Mouse (Mus musculus): ENCODE data around the gene Babam2. TPM values are rescaled to one million over a fixed set of nuclear protein-coding genes. Genes with fewer than 3 reads are reported as not detected.

Gene Babam2
- polyA plus RNA-seq, 1 experiment from 2014 or later, result 37.3 TPM

DNA sequence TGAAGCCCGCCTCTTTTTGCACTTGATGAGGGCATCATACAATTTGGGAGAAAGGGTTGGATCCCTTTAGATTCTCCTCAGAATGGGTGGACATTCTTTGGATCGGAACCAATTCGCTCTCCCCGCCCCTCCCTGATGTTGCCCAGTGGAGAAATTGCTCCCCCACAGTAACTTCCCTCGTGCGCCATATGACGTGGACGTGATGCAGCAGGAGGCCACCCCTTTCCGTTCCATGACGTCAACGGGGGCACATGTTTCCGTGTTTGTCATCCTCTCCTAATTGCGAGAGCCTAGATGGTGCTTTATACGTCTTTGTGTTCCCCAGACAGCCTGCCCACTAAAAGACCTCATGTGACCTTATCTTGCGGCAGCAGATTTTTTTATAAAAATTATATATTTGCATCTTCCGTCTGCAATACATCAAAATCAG, 828 bp downstream of the Babam2 start:
- H3K4me2 ChIP-seq (ENCODE audit: low read length), result peak overlapping the region; percentile 79
- H3K9ac ChIP-seq (ENCODE audit: low read length), result peak overlapping the region; percentile 91
- ATAC-seq (ENCODE audit: insufficient number of reproducible peaks, insufficient read depth, low FRiP score, low read depth), result peak; percentile 74
- peaks cover 17% of the 10 kb centered on the region for H3K36me3 ChIP-seq (ENCODE audit: control insufficient read depth, insufficient read depth, low read length)
- no peaks in the 10 kb centered on the region for H3K27me3 ChIP-seq (ENCODE audit: control insufficient read depth, insufficient read depth, low read length)
- H3K9me3 ChIP-seq (ENCODE audit: control insufficient read depth, low read length), result no peaks in the 10 kb centered on the region
- H3K4me3 ChIP-seq (ENCODE audit: control insufficient read depth in 1 of 2, insufficient read depth in 1 of 2, low read depth in 1 of 2, low read length in 2 of 2), result peak overlapping the region; percentile 84 to 89
- 5% methylated on average over 16 of the region's 16 CpGs for WGBS
- H3K4me1 ChIP-seq (ENCODE audit: control insufficient read depth in 2 of 2, insufficient read depth in 2 of 2, low read length in 2 of 2), result peaks cover 2 to 6% of the 10 kb centered on the region in 2 experiments; a peak in 3 of 4 replicates
- peak overlapping the region; percentile 92 to 94 for H3K27ac ChIP-seq (replicated peaks in 1 of 2; ENCODE audit: control insufficient read depth in 1 of 2, insufficient read depth in 1 of 2, low read depth in 2 of 2, low read length in 2 of 2)

DNA sequence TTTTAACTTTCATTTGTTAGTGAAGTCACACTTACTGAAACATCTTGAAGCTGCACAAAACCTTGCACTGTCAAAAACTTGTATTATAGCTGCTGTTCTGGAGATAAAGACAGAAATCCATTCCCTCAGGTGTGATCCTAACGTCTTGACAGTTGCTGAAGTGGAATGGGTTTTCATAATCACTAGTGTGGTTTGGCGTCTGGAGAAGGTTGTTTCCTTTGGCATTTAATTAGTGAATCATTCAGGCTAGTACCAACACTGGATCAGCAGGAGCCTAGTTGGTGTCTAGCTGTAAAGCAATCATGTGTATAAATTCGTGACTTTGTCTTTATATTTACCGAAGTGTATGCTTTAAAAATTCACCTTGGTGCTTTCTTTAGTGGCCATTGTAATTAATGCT, 1.4 kb downstream of the Babam2 start:
- Histone ChIP-seq H3K27me3 (ENCODE audit: control insufficient read depth, insufficient read depth, low read length) (no peaks in the 10 kb centered on the region), H3K36me3 (ENCODE audit: control insufficient read depth, insufficient read depth, low read length) (peaks cover 22% of the 10 kb centered on the region), H3K9me3 (ENCODE audit: control insufficient read depth, low read length) (no peaks in the 10 kb centered on the region), H3K4me1 (ENCODE audit: control insufficient read depth in 2 of 2, insufficient read depth in 2 of 2, low read length in 2 of 2) (peaks cover 2 to 6% of the 10 kb centered on the region in 2 experiments; a peak in 3 of 4 replicates), H3K4me2 (ENCODE audit: low read length) (peak overlapping the region; percentile 79), H3K4me3 (ENCODE audit: control insufficient read depth in 1 of 2, insufficient read depth in 1 of 2, low read depth in 1 of 2, low read length in 2 of 2) (no peak overlapping the region), H3K9ac (ENCODE audit: low read length) (no peak overlapping the region), H3K27ac (replicated peaks in 1 of 2; ENCODE audit: control insufficient read depth in 1 of 2, insufficient read depth in 1 of 2, low read depth in 2 of 2, low read length in 2 of 2) (0 out of 4 replicates have a peak overlapping the region, but pooled peaks of 1 of the 2 experiments have one; percentile 41)
- ATAC-seq (ENCODE audit: insufficient number of reproducible peaks, insufficient read depth, low FRiP score, low read depth), result no peak
- WGBS, result 54% methylated on average over 4 of the region's 4 CpGs

DNA sequence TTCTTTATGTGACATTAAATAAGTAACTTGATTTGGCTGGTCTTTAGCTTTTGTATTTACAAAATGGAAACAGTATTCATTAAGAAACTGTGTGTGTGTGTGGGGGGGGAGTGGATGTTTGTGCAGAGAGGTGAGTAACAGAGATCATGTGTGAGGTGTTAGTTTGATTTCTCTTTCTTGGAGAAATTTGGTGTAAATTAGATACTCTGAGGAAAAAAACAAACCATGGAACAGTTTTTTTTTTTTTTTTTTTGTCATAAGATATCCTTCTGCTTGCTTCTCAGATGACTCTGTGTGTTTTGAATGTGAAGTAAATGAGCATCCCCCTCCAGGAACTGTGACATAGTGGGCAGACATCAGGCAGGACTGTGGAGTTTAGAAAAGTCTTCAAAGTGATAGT, 1.9 kb downstream of the Babam2 start:
- Histone ChIP-seq H3K4me3 (ENCODE audit: control insufficient read depth in 1 of 2, insufficient read depth in 1 of 2, low read depth in 1 of 2, low read length in 2 of 2) (no peak overlapping the region), H3K36me3 (ENCODE audit: control insufficient read depth, insufficient read depth, low read length) (peaks cover 26% of the 10 kb centered on the region), H3K4me1 (ENCODE audit: control insufficient read depth in 2 of 2, insufficient read depth in 2 of 2, low read length in 2 of 2) (peaks cover 2 to 6% of the 10 kb centered on the region in 2 experiments; a peak in 3 of 4 replicates), H3K27me3 (ENCODE audit: control insufficient read depth, insufficient read depth, low read length) (no peaks in the 10 kb centered on the region), H3K4me2 (ENCODE audit: low read length) (0 out of 2 replicates have a peak overlapping the region, but pooled peaks have one; percentile 79), H3K27ac (replicated peaks in 1 of 2; ENCODE audit: control insufficient read depth in 1 of 2, insufficient read depth in 1 of 2, low read depth in 2 of 2, low read length in 2 of 2) (no peak overlapping the region), H3K9ac (ENCODE audit: low read length) (no peak overlapping the region), H3K9me3 (ENCODE audit: control insufficient read depth, low read length) (no peaks in the 10 kb centered on the region)
- ATAC-seq (ENCODE audit: insufficient number of reproducible peaks, insufficient read depth, low FRiP score, low read depth), result no peak

DNA sequence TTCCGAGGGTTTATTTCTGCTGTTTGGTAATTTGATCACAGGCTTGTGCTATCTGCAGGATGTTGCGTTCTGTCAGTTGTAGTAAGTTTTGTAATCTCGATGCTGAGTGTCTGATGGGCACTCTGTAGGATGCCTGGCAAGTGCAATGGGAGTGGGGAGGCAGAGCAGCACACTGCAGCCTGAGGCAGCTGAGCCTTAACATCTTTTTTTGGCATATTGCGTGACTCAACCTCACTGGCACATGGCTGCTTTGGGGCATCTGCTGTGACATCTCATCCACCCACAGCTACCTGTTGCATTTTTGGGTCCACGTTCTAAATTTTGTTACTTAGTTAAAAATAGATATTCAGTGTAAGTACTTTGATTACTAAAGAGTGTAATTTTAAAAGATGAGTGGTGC, 7.5 kb downstream of the Babam2 start:
- 77% methylated on average over 5 of the region's 5 CpGs for WGBS
- no peak overlapping the region for H3K27ac ChIP-seq (replicated peaks in 1 of 2; ENCODE audit: control insufficient read depth in 1 of 2, insufficient read depth in 1 of 2, low read depth in 2 of 2, low read length in 2 of 2)
- H3K9me3 ChIP-seq (ENCODE audit: control insufficient read depth, low read length), result no peaks in the 10 kb centered on the region
- no peak overlapping the region for H3K9ac ChIP-seq (ENCODE audit: low read length)
- H3K27me3 ChIP-seq (ENCODE audit: control insufficient read depth, insufficient read depth, low read length), result no peaks in the 10 kb centered on the region
- no peaks in the 10 kb centered on the region for H3K4me1 ChIP-seq (ENCODE audit: control insufficient read depth in 2 of 2, insufficient read depth in 2 of 2, low read length in 2 of 2)
- ATAC-seq (ENCODE audit: insufficient number of reproducible peaks, insufficient read depth, low FRiP score, low read depth), result no peak
- no peak overlapping the region for H3K4me3 ChIP-seq (ENCODE audit: control insufficient read depth in 1 of 2, insufficient read depth in 1 of 2, low read depth in 1 of 2, low read length in 2 of 2)
- H3K4me2 ChIP-seq (ENCODE audit: low read length), result no peak overlapping the region
- H3K36me3 ChIP-seq (ENCODE audit: control insufficient read depth, insufficient read depth, low read length), result peaks cover 34% of the 10 kb centered on the region

DNA sequence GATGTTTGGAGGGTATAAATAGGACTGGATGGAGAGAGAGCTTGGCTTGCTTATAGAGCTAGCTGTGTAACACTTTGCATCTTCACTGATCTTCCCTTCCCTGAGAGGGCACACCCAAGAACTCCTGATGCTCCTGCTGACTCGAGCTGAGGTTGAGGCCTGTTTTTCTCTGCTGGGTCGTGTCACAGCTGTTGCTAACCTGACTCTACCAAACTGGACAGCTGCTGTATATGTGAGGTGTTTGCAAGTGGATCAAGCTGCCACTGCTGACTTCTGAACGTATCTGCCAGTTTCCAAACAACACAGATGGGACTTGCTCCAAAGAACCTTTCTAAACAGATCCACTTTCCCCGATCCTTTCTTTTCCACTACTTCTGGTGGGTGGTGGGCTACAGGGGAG, 9.3 kb downstream of the Babam2 start:
- Histone ChIP-seq H3K4me3 (ENCODE audit: control insufficient read depth in 1 of 2, insufficient read depth in 1 of 2, low read depth in 1 of 2, low read length in 2 of 2) (no peak overlapping the region), H3K36me3 (ENCODE audit: control insufficient read depth, insufficient read depth, low read length) (peaks cover 30% of the 10 kb centered on the region), H3K4me1 (ENCODE audit: control insufficient read depth in 2 of 2, insufficient read depth in 2 of 2, low read length in 2 of 2) (no peaks in the 10 kb centered on the region), H3K9me3 (ENCODE audit: control insufficient read depth, low read length) (no peaks in the 10 kb centered on the region), H3K9ac (ENCODE audit: low read length) (no peak overlapping the region), H3K27me3 (ENCODE audit: control insufficient read depth, insufficient read depth, low read length) (no peaks in the 10 kb centered on the region), H3K27ac (replicated peaks in 1 of 2; ENCODE audit: control insufficient read depth in 1 of 2, insufficient read depth in 1 of 2, low read depth in 2 of 2, low read length in 2 of 2) (no peak overlapping the region), H3K4me2 (ENCODE audit: low read length) (no peak overlapping the region)
- no peak for ATAC-seq (ENCODE audit: insufficient number of reproducible peaks, insufficient read depth, low FRiP score, low read depth)
- WGBS, result 79% methylated on average over 4 of the region's 4 CpGs

DNA sequence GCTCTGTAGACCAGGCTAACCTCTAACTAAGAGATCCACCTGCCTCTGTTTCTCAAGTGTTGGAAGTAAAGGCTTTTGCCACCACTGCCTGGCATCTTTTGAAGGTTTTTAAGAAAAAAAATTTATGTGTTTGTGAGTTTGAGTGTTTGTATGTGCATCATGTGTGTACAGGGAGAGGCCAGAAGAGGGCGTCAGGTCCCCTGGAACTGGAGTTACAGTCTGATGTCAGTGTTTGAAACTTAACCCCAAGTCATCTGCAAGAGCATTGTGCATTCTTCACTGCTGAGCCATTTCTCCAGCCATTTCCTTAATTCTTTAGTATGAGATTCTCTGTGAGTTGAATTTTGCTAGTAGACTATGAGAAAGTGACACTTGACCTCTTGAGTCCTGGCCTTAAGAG, 11.9 kb downstream of the Babam2 start:
- Histone ChIP-seq H3K9ac (ENCODE audit: low read length) (no peak overlapping the region), H3K27me3 (ENCODE audit: control insufficient read depth, insufficient read depth, low read length) (no peaks in the 10 kb centered on the region), H3K4me1 (ENCODE audit: control insufficient read depth in 2 of 2, insufficient read depth in 2 of 2, low read length in 2 of 2) (peaks cover 5 to 12% of the 10 kb centered on the region in 2 experiments; a peak in 3 of 4 replicates), H3K9me3 (ENCODE audit: control insufficient read depth, low read length) (no peaks in the 10 kb centered on the region), H3K27ac (replicated peaks in 1 of 2; ENCODE audit: control insufficient read depth in 1 of 2, insufficient read depth in 1 of 2, low read depth in 2 of 2, low read length in 2 of 2) (no peak overlapping the region), H3K36me3 (ENCODE audit: control insufficient read depth, insufficient read depth, low read length) (peaks cover 7% of the 10 kb centered on the region; the same call in 1 of the 2 replicates), H3K4me2 (ENCODE audit: low read length) (no peak overlapping the region), H3K4me3 (ENCODE audit: control insufficient read depth in 1 of 2, insufficient read depth in 1 of 2, low read depth in 1 of 2, low read length in 2 of 2) (no peak overlapping the region)
- ATAC-seq (ENCODE audit: insufficient number of reproducible peaks, insufficient read depth, low FRiP score, low read depth), result no peak
- WGBS, result 82% methylated on average over 1 of the region's 1 CpGs

DNA sequence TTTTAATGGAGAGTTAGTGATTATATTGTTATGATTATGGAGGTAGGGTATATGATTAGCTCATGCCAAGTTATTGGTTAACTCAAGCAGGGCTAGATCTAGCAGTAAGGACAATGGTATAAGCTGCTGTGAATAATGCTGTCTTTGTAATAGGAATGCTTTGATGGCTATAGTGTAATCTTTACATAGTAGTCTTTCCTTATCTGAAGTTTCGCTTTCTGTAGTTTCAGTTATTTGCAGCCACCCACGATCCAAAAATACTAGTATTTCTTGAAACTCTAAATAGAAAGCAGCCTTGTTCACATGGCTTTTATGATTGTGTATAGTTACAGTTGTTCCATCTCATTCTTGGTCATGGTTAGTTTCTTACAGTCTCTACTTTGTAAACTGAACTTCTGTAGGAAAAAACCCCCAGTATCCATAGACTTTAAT, 15.8 kb downstream of the Babam2 start:
- Histone ChIP-seq H3K27me3 (ENCODE audit: control insufficient read depth, insufficient read depth, low read length) (no peaks in the 10 kb centered on the region), H3K27ac (replicated peaks in 1 of 2; ENCODE audit: control insufficient read depth in 1 of 2, insufficient read depth in 1 of 2, low read depth in 2 of 2, low read length in 2 of 2) (no peak overlapping the region), H3K9me3 (ENCODE audit: control insufficient read depth, low read length) (no peaks in the 10 kb centered on the region), H3K36me3 (ENCODE audit: control insufficient read depth, insufficient read depth, low read length) (no peaks in the 10 kb centered on the region), H3K9ac (ENCODE audit: low read length) (no peak overlapping the region), H3K4me2 (ENCODE audit: low read length) (no peak overlapping the region), H3K4me3 (ENCODE audit: control insufficient read depth in 1 of 2, insufficient read depth in 1 of 2, low read depth in 1 of 2, low read length in 2 of 2) (no peak overlapping the region), H3K4me1 (ENCODE audit: control insufficient read depth in 2 of 2, insufficient read depth in 2 of 2, low read length in 2 of 2) (peaks cover 5 to 17% of the 10 kb centered on the region in 2 experiments; a peak in 3 of 4 replicates)
- ATAC-seq (ENCODE audit: insufficient number of reproducible peaks, insufficient read depth, low FRiP score, low read depth), result no peak
- WGBS, result 75% methylated on average over 2 of the region's 2 CpGs

DNA sequence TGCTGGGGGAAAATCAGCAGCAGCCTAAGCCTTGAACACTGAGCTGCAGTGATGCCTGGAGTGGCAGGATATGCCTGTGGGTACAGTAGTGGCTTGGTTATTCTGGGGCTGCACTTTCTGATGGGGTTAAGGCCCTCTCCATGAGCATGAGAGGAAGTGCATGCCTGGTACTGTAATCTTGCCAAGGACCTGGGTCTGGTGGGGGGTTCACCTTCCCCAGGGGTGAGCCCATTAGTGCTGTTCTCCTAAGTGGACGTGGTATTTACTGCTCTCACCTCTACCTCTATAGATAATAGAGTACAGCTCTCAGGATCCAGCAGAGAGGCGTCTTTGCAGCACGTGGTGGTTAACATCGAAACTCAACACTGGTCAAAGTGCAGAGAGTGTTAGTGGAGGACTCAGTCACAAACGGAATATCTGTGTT, 16.4 kb downstream of the Babam2 start:
- Histone ChIP-seq H3K4me3 (ENCODE audit: control insufficient read depth in 1 of 2, insufficient read depth in 1 of 2, low read depth in 1 of 2, low read length in 2 of 2) (no peak overlapping the region), H3K4me1 (ENCODE audit: control insufficient read depth in 2 of 2, insufficient read depth in 2 of 2, low read length in 2 of 2) (peaks cover 5 to 17% of the 10 kb centered on the region in 2 experiments; a peak in 3 of 4 replicates), H3K9me3 (ENCODE audit: control insufficient read depth, low read length) (no peaks in the 10 kb centered on the region), H3K4me2 (ENCODE audit: low read length) (no peak overlapping the region), H3K36me3 (ENCODE audit: control insufficient read depth, insufficient read depth, low read length) (no peaks in the 10 kb centered on the region), H3K9ac (ENCODE audit: low read length) (no peak overlapping the region), H3K27ac (replicated peaks in 1 of 2; ENCODE audit: control insufficient read depth in 1 of 2, insufficient read depth in 1 of 2, low read depth in 2 of 2, low read length in 2 of 2) (no peak overlapping the region), H3K27me3 (ENCODE audit: control insufficient read depth, insufficient read depth, low read length) (no peaks in the 10 kb centered on the region)
- WGBS, result 27% methylated on average over 5 of the region's 5 CpGs
- no peak for ATAC-seq (ENCODE audit: insufficient number of reproducible peaks, insufficient read depth, low FRiP score, low read depth)

Data from heart, embryonic 14.5 days (tissue).